Mouse (Mus musculus): ENCODE results near the gene Tspan17. TPM values are rescaled to one million over a fixed set of nuclear protein-coding genes. Genes with fewer than 3 reads are reported as not detected.

Gene Tspan17
- polyA plus RNA-seq, 1 experiment from 2014 or later, result 17.7 TPM

GRCm38 (mm10) chr13:54798740-54799139 is 9.6 kb downstream of the Tspan17 start:
- H3K4me3 ChIP-seq (replicated peaks; ENCODE audit: low read length), result no peak overlapping the region
- 65% methylated on average over 10 of the region's 10 CpGs for WGBS
- no peaks in the 10 kb centered on the region for H3K4me1 ChIP-seq (ENCODE audit: control insufficient read depth, insufficient read depth, low read length)
- no peak for ATAC-seq (ENCODE audit: insufficient read depth, low FRiP score)
- H3K27me3 ChIP-seq (ENCODE audit: control insufficient read depth, insufficient read depth, low read length), result no peaks in the 10 kb centered on the region
- no peak overlapping the region for H3K4me2 ChIP-seq (ENCODE audit: low read depth, low read length)
- no peak overlapping the region for H3K27ac ChIP-seq (ENCODE audit: low read length)
- no peaks in the 10 kb centered on the region for H3K9me3 ChIP-seq (replicated peaks; ENCODE audit: control insufficient read depth, low read length)
- no peaks in the 10 kb centered on the region for H3K36me3 ChIP-seq (ENCODE audit: control insufficient read depth, insufficient read depth, low read length)
- no peak overlapping the region for H3K9ac ChIP-seq (ENCODE audit: low read length)

GRCm38 (mm10) chr13:54799701-54800100 is 10.5 kb downstream of the Tspan17 start:
- no peak for ATAC-seq (ENCODE audit: insufficient read depth, low FRiP score)
- WGBS, result 19% methylated on average over 9 of the region's 9 CpGs
- no peak overlapping the region for H3K4me2 ChIP-seq (ENCODE audit: low read depth, low read length)

GRCm38 (mm10) chr13:54800206-54800605 is 11.0 kb downstream of the Tspan17 start:
- H3K9me3 ChIP-seq (replicated peaks; ENCODE audit: control insufficient read depth, low read length), result no peaks in the 10 kb centered on the region
- H3K4me2 ChIP-seq (ENCODE audit: low read depth, low read length), result no peak overlapping the region
- H3K9ac ChIP-seq (ENCODE audit: low read length), result no peak overlapping the region
- no peaks in the 10 kb centered on the region for H3K4me1 ChIP-seq (ENCODE audit: control insufficient read depth, insufficient read depth, low read length)
- no peak for ATAC-seq (ENCODE audit: insufficient read depth, low FRiP score)
- peaks cover 3% of the 10 kb centered on the region; the same call in 1 of the 2 replicates for H3K27me3 ChIP-seq (ENCODE audit: control insufficient read depth, insufficient read depth, low read length)
- H3K27ac ChIP-seq (ENCODE audit: low read length), result no peak overlapping the region
- WGBS, result 41% methylated on average over 4 of the region's 4 CpGs
- no peaks in the 10 kb centered on the region for H3K36me3 ChIP-seq (ENCODE audit: control insufficient read depth, insufficient read depth, low read length)
- H3K4me3 ChIP-seq (replicated peaks; ENCODE audit: low read length), result no peak overlapping the region

More at GRCm38 (mm10) chr13:54799701-54800100, 10.5 kb downstream of the Tspan17 start:
- Histone ChIP-seq H3K27me3 (ENCODE audit: control insufficient read depth, insufficient read depth, low read length) (no peaks in the 10 kb centered on the region), H3K36me3 (ENCODE audit: control insufficient read depth, insufficient read depth, low read length) (no peaks in the 10 kb centered on the region), H3K27ac (ENCODE audit: low read length) (no peak overlapping the region), H3K9me3 (replicated peaks; ENCODE audit: control insufficient read depth, low read length) (no peaks in the 10 kb centered on the region), H3K4me3 (replicated peaks; ENCODE audit: low read length) (no peak overlapping the region), H3K9ac (ENCODE audit: low read length) (no peak overlapping the region), H3K4me1 (ENCODE audit: control insufficient read depth, insufficient read depth, low read length) (no peaks in the 10 kb centered on the region)

DNA sequence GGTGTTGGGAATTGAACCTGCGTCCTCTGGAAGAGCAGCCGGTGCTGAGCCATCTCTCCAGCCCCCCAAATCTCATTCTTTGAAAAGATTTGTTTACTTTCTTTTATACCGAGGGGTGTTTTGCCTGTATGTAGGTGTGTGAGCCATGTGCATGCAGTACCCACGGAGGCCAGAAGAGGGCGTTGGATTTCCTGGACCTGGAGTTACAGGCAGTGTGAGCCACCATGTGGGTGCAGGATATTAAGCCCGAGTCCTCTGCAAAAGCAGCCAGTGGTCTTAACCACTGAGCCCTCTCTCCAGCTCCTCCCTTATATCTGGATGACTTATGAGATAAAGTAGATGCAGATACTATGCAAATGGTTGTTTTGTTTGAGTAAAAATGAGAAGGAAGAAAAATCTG is 13.8 kb downstream of the Tspan17 start:
- H3K27ac ChIP-seq (ENCODE audit: low read length), result no peak overlapping the region
- no peaks in the 10 kb centered on the region for H3K9me3 ChIP-seq (replicated peaks; ENCODE audit: control insufficient read depth, low read length)
- no peaks in the 10 kb centered on the region for H3K36me3 ChIP-seq (ENCODE audit: control insufficient read depth, insufficient read depth, low read length)
- ATAC-seq (ENCODE audit: insufficient read depth, low FRiP score), result no peak
- 70% methylated on average over 6 of the region's 6 CpGs for WGBS
- no peaks in the 10 kb centered on the region for H3K4me1 ChIP-seq (ENCODE audit: control insufficient read depth, insufficient read depth, low read length)
- no peak overlapping the region for H3K9ac ChIP-seq (ENCODE audit: low read length)
- no peak overlapping the region for H3K4me2 ChIP-seq (ENCODE audit: low read depth, low read length)
- H3K4me3 ChIP-seq (replicated peaks; ENCODE audit: low read length), result no peak overlapping the region
- peaks cover 9% of the 10 kb centered on the region; the same call in 1 of the 2 replicates for H3K27me3 ChIP-seq (ENCODE audit: control insufficient read depth, insufficient read depth, low read length)

GRCm38 (mm10) chr13:54805134-54805838 is 16.1 kb downstream of the Tspan17 start:
- no peak overlapping the region for H3K4me2 ChIP-seq (ENCODE audit: low read depth, low read length)
- H3K27ac ChIP-seq (ENCODE audit: low read length), result no peak overlapping the region
- H3K4me1 ChIP-seq (ENCODE audit: control insufficient read depth, insufficient read depth, low read length), result no peaks in the 10 kb centered on the region
- no peak overlapping the region for H3K9ac ChIP-seq (ENCODE audit: low read length)
- H3K4me3 ChIP-seq (replicated peaks; ENCODE audit: low read length), result no peak overlapping the region
- peaks cover 9% of the 10 kb centered on the region; the same call in 1 of the 2 replicates for H3K27me3 ChIP-seq (ENCODE audit: control insufficient read depth, insufficient read depth, low read length)
- no peaks in the 10 kb centered on the region for H3K36me3 ChIP-seq (ENCODE audit: control insufficient read depth, insufficient read depth, low read length)
- 37% methylated on average over 21 of the region's 21 CpGs for WGBS
- ATAC-seq (ENCODE audit: insufficient read depth, low FRiP score), result no peak
- no peaks in the 10 kb centered on the region for H3K9me3 ChIP-seq (replicated peaks; ENCODE audit: control insufficient read depth, low read length)

GRCm38 (mm10) chr13:54806434-54806976 is 17.3 kb downstream of the Tspan17 start:
- Histone ChIP-seq H3K4me3 (replicated peaks; ENCODE audit: low read length) (no peak overlapping the region), H3K9me3 (replicated peaks; ENCODE audit: control insufficient read depth, low read length) (no peaks in the 10 kb centered on the region), H3K4me1 (ENCODE audit: control insufficient read depth, insufficient read depth, low read length) (no peaks in the 10 kb centered on the region), H3K36me3 (ENCODE audit: control insufficient read depth, insufficient read depth, low read length) (no peaks in the 10 kb centered on the region), H3K27me3 (ENCODE audit: control insufficient read depth, insufficient read depth, low read length) (peaks cover 9% of the 10 kb centered on the region; the same call in 1 of the 2 replicates), H3K27ac (ENCODE audit: low read length) (no peak overlapping the region), H3K4me2 (ENCODE audit: low read depth, low read length) (no peak overlapping the region), H3K9ac (ENCODE audit: low read length) (no peak overlapping the region)
- WGBS, result 31% methylated on average over 13 of the region's 13 CpGs
- no peak for ATAC-seq (ENCODE audit: insufficient read depth, low FRiP score)

DNA sequence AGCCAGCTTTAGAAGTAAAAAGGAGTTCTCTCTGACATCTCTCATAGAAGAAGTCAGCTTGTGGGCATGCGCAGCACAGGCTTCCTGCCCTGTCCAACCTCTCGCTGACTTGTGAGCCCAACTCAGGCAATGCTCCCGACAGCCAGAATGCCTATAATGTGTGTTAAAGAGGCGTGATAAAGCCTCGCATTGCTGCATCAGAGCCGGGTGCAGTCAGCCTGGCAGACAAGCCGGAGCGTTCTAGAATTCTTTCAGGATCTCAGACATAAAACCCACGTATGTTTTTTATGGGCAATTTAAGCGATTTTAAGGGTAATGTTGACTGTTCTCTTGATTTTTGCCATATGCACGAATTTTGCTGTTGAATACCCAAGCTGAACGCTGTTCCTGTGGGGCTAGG is 18.9 kb downstream of the Tspan17 start:
- ATAC-seq (ENCODE audit: insufficient read depth, low FRiP score), result no peak
- Histone ChIP-seq H3K4me3 (replicated peaks; ENCODE audit: low read length) (no peak overlapping the region), H3K9ac (ENCODE audit: low read length) (no peak overlapping the region), H3K4me1 (ENCODE audit: control insufficient read depth, insufficient read depth, low read length) (no peaks in the 10 kb centered on the region), H3K36me3 (ENCODE audit: control insufficient read depth, insufficient read depth, low read length) (no peaks in the 10 kb centered on the region), H3K4me2 (ENCODE audit: low read depth, low read length) (no peak overlapping the region), H3K27ac (ENCODE audit: low read length) (no peak overlapping the region), H3K27me3 (ENCODE audit: control insufficient read depth, insufficient read depth, low read length) (peaks cover 9% of the 10 kb centered on the region; the same call in 1 of the 2 replicates), H3K9me3 (replicated peaks; ENCODE audit: control insufficient read depth, low read length) (no peaks in the 10 kb centered on the region)
- 73% methylated on average over 12 of the region's 12 CpGs for WGBS

DNA sequence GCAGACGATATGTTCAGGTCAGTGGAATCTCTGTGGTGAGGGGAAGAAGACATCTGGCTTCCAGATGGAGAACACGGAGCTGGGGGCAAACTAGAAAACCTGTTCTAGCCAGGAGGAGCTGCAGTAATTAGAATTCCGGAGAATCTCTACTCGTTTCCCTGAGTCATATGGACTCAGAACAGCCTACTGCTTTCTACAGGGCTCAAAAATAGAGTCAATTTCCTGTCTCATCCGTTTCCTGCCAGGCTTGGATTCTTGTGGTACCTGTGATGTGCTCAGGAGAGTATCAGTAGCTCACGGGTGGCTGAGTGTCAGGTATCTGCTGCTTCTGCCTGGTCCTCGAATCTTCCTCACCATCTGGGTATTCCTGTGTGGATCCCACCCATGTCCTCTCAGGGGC is 22.3 kb downstream of the Tspan17 start:
- Histone ChIP-seq H3K4me1 (ENCODE audit: control insufficient read depth, insufficient read depth, low read length) (no peaks in the 10 kb centered on the region), H3K9me3 (replicated peaks; ENCODE audit: control insufficient read depth, low read length) (no peaks in the 10 kb centered on the region)
- 66% methylated on average over 7 of the region's 7 CpGs for WGBS

GRCm38 (mm10) chr13:54813381-54813780 is 24.2 kb downstream of the Tspan17 start:
- H3K36me3 ChIP-seq (ENCODE audit: control insufficient read depth, insufficient read depth, low read length), result no peaks in the 10 kb centered on the region
- no peak overlapping the region for H3K4me3 ChIP-seq (replicated peaks; ENCODE audit: low read length)
- no peak for ATAC-seq (ENCODE audit: insufficient read depth, low FRiP score)
- no peak overlapping the region for H3K4me2 ChIP-seq (ENCODE audit: low read depth, low read length)
- no peak overlapping the region for H3K27ac ChIP-seq (ENCODE audit: low read length)
- no peak overlapping the region for H3K9ac ChIP-seq (ENCODE audit: low read length)
- no peaks in the 10 kb centered on the region for H3K4me1 ChIP-seq (ENCODE audit: control insufficient read depth, insufficient read depth, low read length)
- WGBS, result 78% methylated on average over 9 of the region's 9 CpGs
- H3K9me3 ChIP-seq (replicated peaks; ENCODE audit: control insufficient read depth, low read length), result no peaks in the 10 kb centered on the region
- H3K27me3 ChIP-seq (ENCODE audit: control insufficient read depth, insufficient read depth, low read length), result no peaks in the 10 kb centered on the region

More for the DNA sequence above, 22.3 kb downstream of the Tspan17 start:
- no peak overlapping the region for H3K9ac ChIP-seq (ENCODE audit: low read length)
- no peak for ATAC-seq (ENCODE audit: insufficient read depth, low FRiP score)
- H3K27ac ChIP-seq (ENCODE audit: low read length), result no peak overlapping the region
- no peak overlapping the region for H3K4me3 ChIP-seq (replicated peaks; ENCODE audit: low read length)
- H3K36me3 ChIP-seq (ENCODE audit: control insufficient read depth, insufficient read depth, low read length), result no peaks in the 10 kb centered on the region
- H3K27me3 ChIP-seq (ENCODE audit: control insufficient read depth, insufficient read depth, low read length), result no peaks in the 10 kb centered on the region
- H3K4me2 ChIP-seq (ENCODE audit: low read depth, low read length), result no peak overlapping the region

Data from stomach, embryonic 16.5 days (tissue).